ENCODE assay signal across 22 mouse cellular contexts in the genomic region with DNA sequence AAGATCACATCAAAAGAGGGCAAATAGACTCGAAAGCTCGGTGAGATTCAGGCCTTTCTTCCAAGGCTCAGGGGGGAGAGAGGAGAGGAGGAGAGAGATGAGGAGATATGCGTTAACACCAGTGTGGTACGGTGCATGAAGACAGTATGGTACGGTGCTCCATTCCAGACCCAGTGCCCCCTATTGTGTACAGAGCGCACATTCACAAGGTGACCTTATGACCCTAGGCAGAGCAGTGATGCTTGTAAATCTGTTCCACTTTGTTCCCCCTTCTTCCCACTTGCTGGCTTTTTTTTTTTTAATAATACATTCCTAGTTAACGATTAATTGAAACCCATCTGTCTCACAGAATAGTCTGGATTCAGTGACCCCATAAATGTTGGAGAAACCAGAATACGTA. TPM values are rescaled to one million over a fixed set of nuclear protein-coding genes. Genes with fewer than 3 reads are reported as not detected.
DNase-seq lines count a peak whose midpoint lies in the region; ATAC-seq lines count a peak whose summit lies in the region.
"Had no signal": no experiment of that assay in that cellular context is flagged by ENCODE, and none has a peak within 500 bp of the region (broad histone marks: within the 10 kb centered on the region; RNA-seq: fewer than 3 reads in every experiment).

No protein-coding gene starts in this region.

- H3K27ac ChIP-seq in kidney, embryonic 14.5 days (ENCODE audit: low read depth, low read length): peak overlapping the region; percentile 72
- peak overlapping the region; percentile 79 for H3K27ac ChIP-seq in lung, embryonic 16.5 days (ENCODE audit: low read length)
- H3K27ac ChIP-seq in midbrain, embryonic 11.5 days (ENCODE audit: low read depth, low read length): no peak overlapping the region
- H3K27ac ChIP-seq: embryonic facial prominence, embryonic 15.5 days; heart, embryonic 15.5 days; hindbrain, postnatal 0 days; liver, embryonic 14.5 days had no signal

- DNase-seq in kidney, adult 11 months: no peak
- DNase-seq in lung, postnatal 4 days: no peak
- peak; percentile 42 for DNase-seq in retina, embryonic 14.5 days (ENCODE audit: low spot score)
- DNase-seq in midbrain, embryonic 11.5 days (ENCODE audit: low spot score, missing footprints): no peak
- DNase-seq in spleen, adult 12 weeks (ENCODE audit: low spot score): no peak
- no peak for DNase-seq in adrenal gland, adult 8-10 months
- DNase-seq: adrenal gland, adult 2 months; B cell, adult 2 months; cerebellum, adult 9-10 months; gastrocnemius, postnatal 25 days; heart, postnatal 4 days; lung, postnatal 36 days; thymus, postnatal 14 days had no signal

- H3K4me3 ChIP-seq in kidney, embryonic 14.5 days (ENCODE audit: low read length): no peak overlapping the region
- H3K4me3 ChIP-seq in lung, embryonic 16.5 days (ENCODE audit: low read length): no peak overlapping the region
- H3K4me3 ChIP-seq in midbrain, embryonic 11.5 days (ENCODE audit: low read depth, low read length): no peak overlapping the region
- H3K4me3 ChIP-seq: embryonic facial prominence, embryonic 15.5 days; heart, embryonic 15.5 days; limb, embryonic 13.5 days; midbrain, embryonic 10.5 days had no signal

- ATAC-seq in kidney, embryonic 14.5 days (ENCODE audit: low FRiP score, low TSS enrichment): 0 out of 2 replicates have a peak, but pooled peaks have one; percentile 49
- ATAC-seq in lung, embryonic 16.5 days (ENCODE audit: low read depth): no peak
- no peak for ATAC-seq in midbrain, embryonic 11.5 days (ENCODE audit: low FRiP score)
- ATAC-seq: hindbrain, postnatal 0 days had no signal

- no peak overlapping the region for H3K9ac ChIP-seq in kidney, embryonic 14.5 days (ENCODE audit: low read depth, low read length)
- no peak overlapping the region for H3K9ac ChIP-seq in lung, embryonic 16.5 days (ENCODE audit: low read length)
- H3K9ac ChIP-seq in midbrain, embryonic 11.5 days (ENCODE audit: low read length): no peak overlapping the region
- H3K9ac ChIP-seq: embryonic facial prominence, embryonic 15.5 days; heart, embryonic 15.5 days; limb, embryonic 13.5 days; liver, embryonic 14.5 days had no signal

- no peaks in the 10 kb centered on the region for H3K36me3 ChIP-seq in kidney, embryonic 14.5 days (ENCODE audit: control insufficient read depth, insufficient read depth, low read length)
- H3K36me3 ChIP-seq in lung, embryonic 16.5 days (ENCODE audit: control insufficient read depth, insufficient read depth, low read length): no peaks in the 10 kb centered on the region
- H3K36me3 ChIP-seq in midbrain, embryonic 11.5 days (ENCODE audit: control insufficient read depth, insufficient read depth, low read length): no peaks in the 10 kb centered on the region
- H3K36me3 ChIP-seq: embryonic facial prominence, embryonic 15.5 days; heart, embryonic 15.5 days; limb, embryonic 13.5 days; midbrain, embryonic 10.5 days had no signal

- no peaks in the 10 kb centered on the region for H3K9me3 ChIP-seq in kidney, embryonic 14.5 days (ENCODE audit: control insufficient read depth, low read length)
- H3K9me3 ChIP-seq in lung, embryonic 16.5 days (ENCODE audit: control insufficient read depth, low read length): no peaks in the 10 kb centered on the region
- H3K9me3 ChIP-seq in midbrain, embryonic 11.5 days (ENCODE audit: control insufficient read depth, low read length): no peaks in the 10 kb centered on the region
- H3K9me3 ChIP-seq: embryonic facial prominence, embryonic 15.5 days; heart, embryonic 15.5 days; limb, embryonic 13.5 days; midbrain, embryonic 10.5 days had no signal

- H3K4me2 ChIP-seq in kidney, embryonic 14.5 days (replicated peaks; ENCODE audit: low read depth, low read length): no peak overlapping the region
- H3K4me2 ChIP-seq in lung, embryonic 16.5 days (ENCODE audit: low read depth, low read length): no peak overlapping the region
- H3K4me2 ChIP-seq in midbrain, embryonic 11.5 days: no peak overlapping the region
- H3K4me2 ChIP-seq: embryonic facial prominence, embryonic 15.5 days; heart, embryonic 15.5 days; limb, embryonic 13.5 days had no signal

- WGBS in kidney, embryonic 14.5 days: 43% methylated on average over 8 of the region's 8 CpGs
- WGBS in lung, embryonic 16.5 days: 47% methylated on average over 8 of the region's 8 CpGs
- 49% methylated on average over 8 of the region's 8 CpGs for WGBS in midbrain, embryonic 11.5 days

- peaks cover 20% of the 10 kb centered on the region for H3K4me1 ChIP-seq in kidney, embryonic 14.5 days (ENCODE audit: control insufficient read depth, insufficient read depth, low read length)
- peaks cover 16% of the 10 kb centered on the region for H3K4me1 ChIP-seq in lung, embryonic 16.5 days (replicated peaks; ENCODE audit: control insufficient read depth, insufficient read depth, low read length)
- H3K4me1 ChIP-seq in midbrain, embryonic 11.5 days (ENCODE audit: control insufficient read depth, insufficient read depth, low read length): no peaks in the 10 kb centered on the region

- H3K27me3 ChIP-seq in kidney, embryonic 14.5 days (ENCODE audit: control insufficient read depth, insufficient read depth, low read length): no peaks in the 10 kb centered on the region
- no peaks in the 10 kb centered on the region for H3K27me3 ChIP-seq in lung, embryonic 16.5 days (ENCODE audit: control insufficient read depth, insufficient read depth, low read depth, low read length)
- H3K27me3 ChIP-seq in midbrain, embryonic 11.5 days (ENCODE audit: control insufficient read depth, insufficient read depth, low read length): no peaks in the 10 kb centered on the region
- H3K27me3 ChIP-seq: heart, embryonic 15.5 days had no signal

RNA-seq across cellular contexts. Expression of a gene that starts 9.3 kb away (rescaled TPM):
- 4.3 and 5.8 TPM in 2 replicates for polyA plus RNA-seq in kidney, embryonic 14.5 days (2014; fragmentation: Nextera tagmentation; extraction: Ambion mirVana)
- polyA plus RNA-seq in lung, embryonic 16.5 days (2015; fragmentation: Nextera tagmentation; extraction: Ambion mirVana): 2.2 TPM in 2 replicates
- 0.03 and 0.11 TPM in 2 replicates for polyA plus RNA-seq in midbrain, embryonic 11.5 days (2014; fragmentation: Nextera tagmentation; extraction: Ambion mirVana)
- 1 to 10 TPM; 1.5 to 2.9 (median 1.7) TPM for total RNA-seq in adrenal gland, adult 8-10 months (2022)
- polyA plus RNA-seq: midbrain, embryonic 10.5 days; neural tube, embryonic 11.5 days had no signal

RNA-seq across cellular contexts. Expression of a gene that starts 21.4 kb away (rescaled TPM):
- polyA plus RNA-seq in kidney, embryonic 14.5 days (2014; fragmentation: Nextera tagmentation; extraction: Ambion mirVana): 0.15 and 0.19 TPM in 2 replicates
- polyA plus RNA-seq in lung, embryonic 16.5 days (2015; fragmentation: Nextera tagmentation; extraction: Ambion mirVana): 0.21 and 0.41 TPM in 2 replicates
- 0.40 and 0.74 TPM in 2 replicates for polyA plus RNA-seq in midbrain, embryonic 11.5 days (2014; fragmentation: Nextera tagmentation; extraction: Ambion mirVana)
- under 1 TPM; 0.29 to 0.77 (median 0.63) TPM for total RNA-seq in adrenal gland, adult 8-10 months (2022)
